Mouse (Mus musculus) kidney, postnatal 10 days (tissue): Measurements from ENCODE around the gene Pycard.
"Not testable (repeated sequence)": the region's sequence is repeated elsewhere in the genome, so short reads cannot be mapped to it uniquely, and the experiment has no call there.

Experiments used
- DNase-seq: peaks from one replicate; pipeline ENCODE4 v3.0.0; 2021; ENCODE audit warnings: mixed read lengths

Pycard gene

DNA sequence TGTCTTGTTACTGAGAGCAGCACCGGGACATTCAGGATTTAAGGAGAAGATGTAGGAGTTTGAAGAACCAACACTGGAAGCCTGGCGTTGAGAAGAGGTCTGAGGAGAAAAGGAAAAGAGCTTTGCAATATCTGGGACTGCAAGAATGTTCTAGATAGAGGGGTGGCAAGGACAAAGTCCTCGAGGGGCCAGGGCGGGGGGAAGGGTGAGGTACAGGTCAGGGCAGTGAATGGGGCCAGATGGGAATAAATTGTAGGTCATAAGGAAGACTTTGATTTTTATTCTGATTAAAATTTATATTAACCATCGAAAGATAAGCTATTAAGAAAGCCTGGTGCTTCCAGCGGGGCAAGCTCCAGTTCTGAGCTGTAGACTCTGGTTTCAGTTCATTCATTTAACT, 9.4 kb upstream of the Pycard start:
- DNase-seq: no peak

DNA sequence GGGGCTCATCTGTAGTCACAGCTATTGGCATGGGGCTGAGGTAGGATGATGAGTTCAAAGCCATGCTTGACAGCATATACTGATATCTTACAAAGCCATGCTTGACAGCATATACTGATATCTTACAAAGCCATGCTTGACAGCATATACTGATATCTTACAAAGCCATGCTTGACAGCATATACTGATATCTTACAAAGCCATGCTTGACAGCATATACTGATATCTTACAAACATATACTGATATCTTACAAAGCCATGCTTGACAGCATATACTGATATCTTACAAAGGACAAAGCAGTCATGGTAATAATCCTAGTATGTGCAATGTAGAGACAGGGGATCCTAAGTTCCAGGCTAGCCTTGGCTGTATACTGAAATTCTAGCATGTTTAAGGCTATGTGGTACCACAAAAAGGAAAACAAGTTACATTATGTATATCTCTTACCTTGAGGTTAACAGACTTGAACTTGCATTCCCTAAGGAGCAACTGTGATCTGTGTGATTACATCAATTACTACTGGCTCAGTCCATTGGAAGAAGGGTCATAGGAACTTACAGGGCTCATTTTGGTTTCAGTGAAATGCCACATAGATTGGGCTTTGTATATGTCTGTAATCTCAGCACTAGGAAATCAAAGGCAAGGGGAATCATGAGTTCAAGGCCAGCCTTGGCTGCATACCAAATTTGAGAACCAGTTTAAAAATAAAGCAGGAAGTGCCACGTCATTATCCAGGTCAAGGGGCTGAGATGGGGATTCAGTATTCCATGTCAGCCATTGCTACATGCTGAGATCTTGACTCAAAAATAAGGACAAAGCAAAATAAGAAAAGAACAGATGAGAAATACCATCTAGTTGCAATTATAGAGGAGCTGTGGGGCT, 6.6 kb upstream of the Pycard start:
- DNase-seq: no peak

- no peak for DNase-seq
Measured at GRCm38 (mm10) chr7:127999436-127999835, 5.8 kb upstream of the Pycard start.

- no peak for DNase-seq
Measured at GRCm38 (mm10) chr7:127992488-127993340, 953 bp downstream of the Pycard start.

DNA sequence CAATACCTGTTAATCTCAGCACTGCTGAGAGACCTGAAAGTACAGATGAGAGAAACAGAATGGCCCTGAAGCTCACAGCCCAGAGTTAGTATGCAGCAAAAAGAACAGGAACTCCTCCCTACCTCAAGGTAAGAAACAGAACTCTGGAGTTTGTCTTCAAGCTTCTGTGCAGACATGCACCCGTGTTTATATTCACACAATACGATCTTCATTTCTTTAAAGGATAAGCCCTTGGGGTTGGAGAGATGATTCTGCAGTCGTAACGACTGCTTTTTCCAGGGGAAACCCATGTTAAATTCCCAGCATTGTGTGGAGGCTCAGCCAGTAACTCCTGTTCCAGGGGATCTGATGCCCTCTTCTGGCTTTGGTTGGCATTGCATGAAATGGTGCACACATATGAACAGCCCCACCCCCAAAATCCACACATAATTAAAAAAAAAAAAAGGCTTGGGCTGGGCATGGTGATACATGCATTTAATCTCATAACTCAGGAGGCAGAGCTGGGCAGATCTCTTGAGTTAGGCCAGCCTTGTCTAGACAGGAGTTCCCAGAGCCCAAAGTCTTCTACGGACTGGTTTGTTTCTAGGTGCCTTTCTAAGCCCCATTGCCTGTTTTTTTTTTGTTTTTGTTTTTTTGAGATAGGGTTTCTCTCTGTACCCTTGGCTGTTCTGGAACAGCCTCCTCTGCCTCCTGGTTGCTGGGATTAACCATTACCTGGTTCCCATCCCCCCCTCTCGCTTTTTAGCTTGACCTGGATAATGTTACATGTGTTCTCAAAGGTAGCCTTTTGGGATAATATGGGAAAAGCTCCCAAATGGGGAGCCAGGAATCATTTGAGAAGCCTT, 1.8 kb downstream of the Pycard start:
- DNase-seq: peak; percentile 87

DNA sequence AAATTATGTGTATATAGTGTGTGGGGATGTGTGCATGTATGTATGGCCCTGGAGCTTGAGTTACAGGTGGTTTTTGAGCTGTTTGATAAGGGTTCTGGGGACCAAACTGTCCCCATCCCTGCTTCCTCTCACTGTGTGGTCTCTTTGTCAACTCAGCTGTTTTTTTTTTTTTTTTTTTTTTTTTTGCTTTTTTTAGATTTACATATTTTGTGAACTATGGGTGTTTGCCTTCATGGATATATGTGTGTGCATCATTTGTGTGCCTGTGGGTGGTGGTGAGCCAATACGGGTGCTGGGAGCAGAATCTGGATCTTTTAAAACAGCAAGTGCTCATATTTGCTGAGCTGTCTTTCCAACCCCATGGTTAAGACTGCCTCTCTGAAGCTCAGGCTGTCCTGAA, 4.8 kb downstream of the Pycard start:
- no peak for DNase-seq

DNA sequence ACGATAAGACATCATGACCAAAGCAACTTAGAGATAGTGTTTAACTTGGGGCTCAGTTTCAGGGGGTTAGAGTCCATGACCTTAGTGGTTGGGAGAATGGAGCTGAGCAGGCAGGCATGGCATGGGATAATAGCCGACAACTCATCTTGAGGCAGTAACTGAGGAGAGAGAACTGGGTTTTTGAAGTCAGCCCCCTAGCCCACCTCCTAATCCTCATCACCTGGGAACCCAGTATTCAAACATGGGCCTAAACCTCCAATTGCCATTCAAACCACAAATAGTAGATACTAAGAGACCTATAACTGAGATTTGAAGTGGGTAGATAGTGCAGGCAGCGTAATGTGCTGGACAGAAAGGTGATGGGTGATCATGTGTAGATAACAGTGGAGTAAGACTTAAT, 13.1 kb downstream of the Pycard start:
- no peak for DNase-seq

DNA sequence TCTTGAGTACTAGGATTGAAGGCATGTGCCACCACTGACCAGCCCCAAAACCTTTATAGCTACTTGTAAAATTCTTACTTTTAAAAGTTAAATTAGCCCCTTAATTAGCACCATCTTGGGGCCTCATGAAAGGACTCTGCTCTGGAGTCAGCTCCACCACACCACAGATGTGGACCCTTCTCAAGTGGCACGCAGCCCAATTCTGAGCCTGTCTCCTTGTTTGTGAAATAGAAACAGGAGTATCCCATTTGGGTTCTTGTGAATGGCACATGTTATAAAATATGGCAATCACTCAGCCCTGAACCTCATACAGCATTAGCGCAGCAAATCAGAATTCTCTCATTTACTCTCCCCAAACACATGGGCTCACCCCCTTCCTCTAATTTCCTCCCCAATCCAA, 14.8 kb downstream of the Pycard start:
- no peak for DNase-seq

GRCm38 (mm10) chr7:127974413-127974930, 19.2 kb downstream of the Pycard start:
- no peak for DNase-seq

- DNase-seq: peak; percentile 91
Measured at GRCm38 (mm10) chr7:127967922-127968828, 25.5 kb downstream of the Pycard start.

GRCm38 (mm10) chr7:127967004-127967921, 26.4 kb downstream of the Pycard start, which contains the start of gene Fus:
Gene Fus (plus strand): TSS chr7:127967457.
- DNase-seq: peak; percentile 97

DNA sequence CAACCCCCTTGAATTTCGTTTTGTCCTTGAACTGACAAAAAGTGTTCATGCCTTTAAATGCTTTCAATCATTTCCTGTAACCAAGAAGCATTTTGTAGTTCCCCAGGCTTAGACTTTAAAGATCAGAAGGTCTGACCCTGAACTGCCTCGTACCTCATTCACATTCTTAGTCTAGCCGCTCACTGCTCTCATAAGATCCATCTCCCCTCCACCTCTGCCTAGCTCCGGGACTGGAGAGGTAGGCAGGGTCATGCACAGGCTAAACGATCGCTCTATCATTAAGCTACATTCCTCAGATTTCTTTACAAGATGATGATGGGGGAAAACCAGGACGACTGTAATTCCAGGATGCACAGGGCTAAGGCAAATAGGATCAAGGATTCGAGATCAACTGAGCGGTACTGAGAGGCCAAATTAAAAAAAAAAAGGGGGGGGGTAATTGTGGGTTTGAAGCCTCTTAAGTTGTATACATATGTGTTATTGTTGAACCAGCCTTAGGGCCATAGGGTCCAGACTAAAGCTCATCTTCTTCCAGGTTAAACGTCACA, 27.2 kb downstream of the Pycard start:
- no peak for DNase-seq

DNA sequence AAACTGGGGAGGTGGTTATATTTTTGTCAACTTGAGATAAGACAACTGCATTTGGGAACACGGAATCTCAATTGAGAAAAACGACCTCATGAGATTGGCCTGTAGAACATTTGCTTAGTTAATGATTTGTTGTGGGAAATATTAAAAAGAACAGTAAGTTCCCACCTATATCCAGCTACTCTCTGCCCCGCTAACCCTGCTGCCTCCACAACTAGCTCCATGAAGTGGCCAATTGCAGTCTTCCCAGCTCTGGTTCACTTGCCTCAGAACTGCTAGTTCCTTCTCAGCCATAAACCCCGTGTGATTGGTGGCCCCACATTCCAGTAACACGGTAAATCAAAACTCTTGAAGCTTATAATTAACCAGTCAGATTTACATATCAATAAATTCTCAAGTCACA, 34.3 kb downstream of the Pycard start:
- DNase-seq: no peak

DNA sequence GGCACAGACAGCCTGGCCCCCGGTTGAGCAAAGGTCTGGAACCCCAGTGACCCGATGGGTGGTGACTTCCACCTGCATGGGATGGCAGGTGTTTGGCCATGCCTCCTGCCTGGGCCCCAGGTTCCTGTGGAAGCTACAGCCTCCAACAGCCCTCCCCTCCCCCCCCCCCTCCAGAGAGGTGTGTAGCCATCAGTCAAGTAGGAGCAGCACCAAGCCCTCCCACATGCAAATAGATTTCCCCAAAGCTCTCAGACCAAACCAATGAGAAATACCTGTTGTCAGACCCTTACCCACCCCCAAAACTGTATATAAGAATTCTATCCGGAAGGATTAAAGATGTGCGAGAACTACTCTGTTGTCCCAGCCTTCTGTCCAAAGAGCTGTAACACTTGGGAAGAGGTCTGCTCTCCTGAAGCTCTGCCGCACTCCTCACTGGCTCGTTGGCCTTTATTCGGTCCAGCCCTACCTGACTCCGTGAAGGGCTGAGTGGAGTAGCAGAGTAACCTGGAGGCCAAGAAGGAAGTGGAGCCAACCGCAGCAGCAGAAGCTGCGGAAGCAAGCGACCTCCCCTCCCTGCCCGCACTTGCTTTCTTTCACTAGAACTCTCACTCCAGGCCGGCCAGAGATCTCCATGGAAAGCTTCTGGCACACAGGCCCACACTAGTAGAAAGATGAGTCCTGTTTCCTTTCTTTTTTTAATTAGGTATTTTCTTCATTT, 40.6 kb downstream of the Pycard start:
- DNase-seq: no peak

- DNase-seq: no peak
Measured at GRCm38 (mm10) chr7:127946470-127947023, 47.1 kb downstream of the Pycard start, which contains the start of gene Prss36. Gene Prss36 (minus strand): TSS chr7:127946725.

GRCm38 (mm10) chr7:127944614-127945013, 49.1 kb downstream of the Pycard start:
- peak; percentile 42 for DNase-seq

DNA sequence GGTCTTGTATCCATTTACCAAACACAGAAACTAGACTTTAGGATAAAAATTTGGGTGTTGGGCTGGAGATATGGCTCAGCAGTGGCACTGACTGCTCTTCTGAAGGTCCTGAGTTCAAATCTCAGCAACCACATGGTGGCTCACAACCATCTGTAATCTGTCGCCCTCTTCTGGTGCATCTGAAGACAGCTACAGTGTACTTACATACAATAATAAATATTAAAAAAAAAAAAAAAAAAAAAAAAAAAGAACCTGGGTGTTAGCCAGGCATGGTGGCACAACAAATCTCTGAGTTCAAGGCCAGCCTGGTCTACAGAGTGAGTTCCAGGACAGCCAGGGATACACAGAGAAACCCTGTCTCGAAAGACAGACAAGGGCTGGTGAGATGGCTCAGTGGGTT, 51.6 kb downstream of the Pycard start:
- DNase-seq: not testable (repeated sequence)
